Mouse (Mus musculus): Measurements from ENCODE around the gene Adra1d. TPM values are rescaled to one million over a fixed set of nuclear protein-coding genes. Genes with fewer than 3 reads are reported as not detected.

The Adra1d gene
- polyA plus RNA-seq, 1 experiment from 2014 or later, result not detected

DNA sequence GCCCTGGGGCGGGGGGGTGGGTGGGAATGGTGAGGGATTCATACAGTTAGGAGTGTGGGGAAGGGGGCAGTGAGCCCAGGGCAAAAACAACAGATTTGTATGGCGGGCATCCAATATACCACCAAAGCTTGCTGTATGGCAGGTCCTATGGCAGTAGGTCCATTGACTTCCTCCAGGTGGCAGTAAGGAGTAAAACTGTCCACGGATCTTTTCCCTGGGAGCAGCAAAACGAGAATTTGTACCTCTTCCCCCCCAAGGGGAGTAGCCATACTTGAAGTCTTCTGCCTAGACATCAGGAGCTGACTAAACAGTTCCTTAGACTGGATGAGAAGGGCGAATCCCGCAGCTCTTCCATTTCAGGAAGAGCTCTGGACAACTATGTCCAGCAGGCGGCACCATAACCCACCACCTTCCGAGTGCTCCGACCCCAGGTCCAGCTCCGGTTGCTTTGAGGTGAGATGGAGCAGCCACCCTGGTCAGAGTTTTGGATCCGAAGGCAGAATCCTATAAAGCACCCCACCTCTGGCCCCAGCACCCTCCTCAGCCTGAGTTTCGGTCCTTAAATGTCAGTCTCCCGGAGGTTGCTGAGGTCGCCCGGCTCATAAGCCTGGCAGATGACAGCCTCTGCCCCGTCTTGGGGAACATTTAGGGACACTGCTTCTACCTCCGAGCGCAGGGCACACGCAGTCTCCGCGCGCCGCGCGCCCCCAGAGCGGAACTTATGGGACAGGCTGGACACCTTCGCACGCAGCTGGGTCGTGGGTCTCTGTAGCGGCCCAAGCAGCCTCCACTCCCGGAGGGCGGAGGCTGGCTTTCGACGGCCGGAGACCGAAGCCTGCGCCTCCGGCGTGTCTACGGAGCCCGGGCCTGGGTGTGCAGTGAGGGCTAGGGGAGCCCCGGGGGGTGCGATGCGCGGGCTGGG, 16.4 kb downstream of the Adra1d start:
- H3K27me3 ChIP-seq (ENCODE audit: control insufficient read depth, insufficient read depth, low read depth, low read length), result peaks cover 27% of the 10 kb centered on the region
- peak overlapping the region; percentile 86 for H3K4me2 ChIP-seq (ENCODE audit: low read length)
- H3K9ac ChIP-seq (ENCODE audit: low read depth, low read length), result peak overlapping the region; percentile 61
- 2% methylated on average over 45 of the region's 45 CpGs for WGBS
- no peak overlapping the region for H3K27ac ChIP-seq (ENCODE audit: low read length)
- H3K9me3 ChIP-seq (replicated peaks; ENCODE audit: control insufficient read depth, low read length, poor library complexity, severe bottlenecking), result no peaks in the 10 kb centered on the region
- peak overlapping the region; percentile 47 for H3K4me3 ChIP-seq (ENCODE audit: low read depth, low read length)
- ATAC-seq, result peak; percentile 53
- no peaks in the 10 kb centered on the region for H3K36me3 ChIP-seq (ENCODE audit: control insufficient read depth, insufficient read depth, low read length)
- H3K4me1 ChIP-seq (ENCODE audit: control insufficient read depth, insufficient read depth, low read length), result peaks cover 10% of the 10 kb centered on the region; the same call in 1 of the 2 replicates

DNA sequence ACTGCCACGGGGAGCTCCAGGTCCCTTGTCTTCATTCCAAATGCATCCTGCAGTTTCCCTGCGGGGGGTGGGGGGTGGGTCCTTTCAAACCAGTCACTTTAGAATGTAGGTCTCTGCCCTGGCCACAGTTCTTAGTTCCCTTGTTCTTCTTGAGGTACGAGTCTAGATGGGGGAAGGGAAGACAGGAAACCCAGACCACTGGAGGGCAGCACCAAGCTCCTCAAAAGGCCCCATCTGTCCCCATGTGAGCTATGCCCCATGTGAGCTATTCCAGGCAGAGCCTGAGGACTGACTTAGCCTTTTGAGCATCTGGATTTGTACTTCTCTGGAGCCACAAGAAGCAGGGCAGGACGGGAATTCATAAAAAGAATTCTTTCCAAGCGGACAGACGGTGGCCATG, 19.6 kb downstream of the Adra1d start:
- no peaks in the 10 kb centered on the region for H3K36me3 ChIP-seq (ENCODE audit: control insufficient read depth, insufficient read depth, low read length)
- ATAC-seq, result no peak
- no peak overlapping the region for H3K9ac ChIP-seq (ENCODE audit: low read depth, low read length)
- H3K9me3 ChIP-seq (replicated peaks; ENCODE audit: control insufficient read depth, low read length, poor library complexity, severe bottlenecking), result no peaks in the 10 kb centered on the region
- H3K4me2 ChIP-seq (ENCODE audit: low read length), result no peak overlapping the region
- H3K27me3 ChIP-seq (ENCODE audit: control insufficient read depth, insufficient read depth, low read depth, low read length), result peaks cover 18% of the 10 kb centered on the region
- H3K4me1 ChIP-seq (ENCODE audit: control insufficient read depth, insufficient read depth, low read length), result peaks cover 10% of the 10 kb centered on the region; the same call in 1 of the 2 replicates
- H3K4me3 ChIP-seq (ENCODE audit: low read depth, low read length), result no peak overlapping the region
- no peak overlapping the region for H3K27ac ChIP-seq (ENCODE audit: low read length)
- WGBS, result 26% methylated on average over 6 of the region's 6 CpGs

DNA sequence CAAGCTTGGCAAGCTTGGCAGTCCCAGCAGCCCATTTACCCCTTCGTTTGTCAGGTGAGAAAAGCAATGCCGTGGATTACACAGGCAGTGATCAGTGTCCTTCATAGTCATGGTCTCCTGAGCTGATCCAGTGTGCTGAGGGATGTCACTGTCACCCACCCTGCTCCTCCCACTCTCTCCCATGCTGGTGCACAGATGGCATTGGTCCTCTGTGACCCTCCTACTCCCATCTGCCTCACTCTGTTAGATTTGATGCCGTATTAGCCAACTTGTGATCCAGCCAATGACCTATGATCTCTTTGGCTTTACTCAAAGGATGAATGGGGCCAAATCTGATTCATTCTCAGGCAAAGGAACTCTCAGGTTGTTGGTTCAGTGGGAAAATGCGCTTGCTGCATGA, 20.4 kb downstream of the Adra1d start:
- Histone ChIP-seq H3K9ac (ENCODE audit: low read depth, low read length) (no peak overlapping the region), H3K27ac (ENCODE audit: low read length) (no peak overlapping the region), H3K27me3 (ENCODE audit: control insufficient read depth, insufficient read depth, low read depth, low read length) (peaks cover 12% of the 10 kb centered on the region), H3K36me3 (ENCODE audit: control insufficient read depth, insufficient read depth, low read length) (no peaks in the 10 kb centered on the region), H3K9me3 (replicated peaks; ENCODE audit: control insufficient read depth, low read length, poor library complexity, severe bottlenecking) (no peaks in the 10 kb centered on the region), H3K4me3 (ENCODE audit: low read depth, low read length) (no peak overlapping the region), H3K4me1 (ENCODE audit: control insufficient read depth, insufficient read depth, low read length) (peaks cover 7% of the 10 kb centered on the region; the same call in 1 of the 2 replicates), H3K4me2 (ENCODE audit: low read length) (no peak overlapping the region)
- 69% methylated on average over 4 of the region's 4 CpGs for WGBS
- ATAC-seq, result no peak

DNA sequence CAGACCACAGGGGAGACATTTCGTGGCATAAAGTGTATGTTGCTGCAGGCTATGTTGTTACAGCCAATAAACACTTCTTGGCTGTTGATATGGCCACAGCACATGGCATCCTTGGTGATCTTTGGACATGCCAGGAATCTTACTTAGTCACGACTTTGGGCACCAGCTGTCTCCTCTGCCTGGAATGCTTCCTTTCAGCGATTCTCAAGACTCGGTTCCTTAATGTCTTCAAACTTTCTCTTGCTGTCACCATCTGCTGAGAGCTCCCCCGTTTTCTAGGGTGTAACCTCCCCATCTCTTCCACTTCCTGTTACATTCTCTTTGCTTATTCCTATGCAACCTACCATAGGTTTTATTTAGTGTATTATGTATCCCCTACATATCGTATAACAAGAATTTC, 22.3 kb downstream of the Adra1d start:
- Histone ChIP-seq H3K4me2 (ENCODE audit: low read length) (no peak overlapping the region), H3K27me3 (ENCODE audit: control insufficient read depth, insufficient read depth, low read depth, low read length) (no peaks in the 10 kb centered on the region), H3K36me3 (ENCODE audit: control insufficient read depth, insufficient read depth, low read length) (no peaks in the 10 kb centered on the region), H3K9me3 (replicated peaks; ENCODE audit: control insufficient read depth, low read length, poor library complexity, severe bottlenecking) (no peaks in the 10 kb centered on the region), H3K9ac (ENCODE audit: low read depth, low read length) (no peak overlapping the region), H3K27ac (ENCODE audit: low read length) (no peak overlapping the region), H3K4me3 (ENCODE audit: low read depth, low read length) (no peak overlapping the region), H3K4me1 (ENCODE audit: control insufficient read depth, insufficient read depth, low read length) (no peaks in the 10 kb centered on the region)
- WGBS, result 87% methylated on average over 6 of the region's 6 CpGs
- no peak for ATAC-seq

DNA sequence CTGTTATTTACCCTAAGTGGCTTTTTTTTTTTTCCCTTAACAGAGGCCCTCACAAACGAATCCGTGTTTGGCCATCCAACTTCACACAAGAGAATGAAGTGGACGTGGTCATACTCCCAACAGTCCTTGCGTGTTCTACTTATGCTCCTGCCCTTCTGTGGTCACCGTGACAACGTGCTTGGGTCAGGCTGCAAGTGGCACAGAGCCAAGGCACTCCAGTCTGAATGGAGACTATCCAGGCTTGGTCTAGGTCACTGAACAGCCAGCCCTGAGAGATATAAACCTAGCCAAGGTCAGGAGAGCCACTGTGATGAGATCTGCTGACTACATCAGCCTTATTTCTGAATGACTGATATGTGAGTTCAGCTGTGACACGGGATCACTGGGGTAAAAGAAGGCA, 23.7 kb downstream of the Adra1d start:
- Histone ChIP-seq H3K4me2 (ENCODE audit: low read length) (no peak overlapping the region), H3K9me3 (replicated peaks; ENCODE audit: control insufficient read depth, low read length, poor library complexity, severe bottlenecking) (no peaks in the 10 kb centered on the region), H3K27me3 (ENCODE audit: control insufficient read depth, insufficient read depth, low read depth, low read length) (no peaks in the 10 kb centered on the region), H3K4me3 (ENCODE audit: low read depth, low read length) (no peak overlapping the region), H3K9ac (ENCODE audit: low read depth, low read length) (no peak overlapping the region), H3K36me3 (ENCODE audit: control insufficient read depth, insufficient read depth, low read length) (no peaks in the 10 kb centered on the region), H3K27ac (ENCODE audit: low read length) (no peak overlapping the region), H3K4me1 (ENCODE audit: control insufficient read depth, insufficient read depth, low read length) (no peaks in the 10 kb centered on the region)
- ATAC-seq, result no peak
- 61% methylated on average over 7 of the region's 7 CpGs for WGBS

DNA sequence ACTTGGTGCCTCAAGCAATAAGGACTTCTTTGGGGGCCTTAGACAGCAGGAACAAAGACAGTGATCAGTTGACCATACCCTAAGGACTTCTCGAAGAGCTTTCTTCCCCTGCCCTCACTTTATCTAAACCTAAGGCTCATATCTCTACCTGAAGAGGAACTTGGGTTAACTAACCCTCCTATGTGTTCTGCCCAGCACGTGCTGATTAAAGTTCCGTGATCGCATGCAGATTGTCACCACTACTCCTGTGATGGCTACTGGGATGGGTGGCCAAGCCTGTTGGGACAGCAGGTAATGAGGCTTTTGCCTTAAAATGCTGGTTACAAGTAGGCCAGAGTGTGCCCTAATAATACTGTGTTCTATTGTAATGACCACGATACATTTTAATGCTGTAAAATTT, 26.9 kb downstream of the Adra1d start:
- Histone ChIP-seq H3K36me3 (ENCODE audit: control insufficient read depth, insufficient read depth, low read length) (no peaks in the 10 kb centered on the region), H3K4me2 (ENCODE audit: low read length) (no peak overlapping the region), H3K27me3 (ENCODE audit: control insufficient read depth, insufficient read depth, low read depth, low read length) (no peaks in the 10 kb centered on the region), H3K4me1 (ENCODE audit: control insufficient read depth, insufficient read depth, low read length) (no peaks in the 10 kb centered on the region), H3K9ac (ENCODE audit: low read depth, low read length) (no peak overlapping the region), H3K27ac (ENCODE audit: low read length) (no peak overlapping the region), H3K4me3 (ENCODE audit: low read depth, low read length) (no peak overlapping the region), H3K9me3 (replicated peaks; ENCODE audit: control insufficient read depth, low read length, poor library complexity, severe bottlenecking) (no peaks in the 10 kb centered on the region)
- ATAC-seq, result no peak
- WGBS, result 94% methylated on average over 5 of the region's 5 CpGs

DNA sequence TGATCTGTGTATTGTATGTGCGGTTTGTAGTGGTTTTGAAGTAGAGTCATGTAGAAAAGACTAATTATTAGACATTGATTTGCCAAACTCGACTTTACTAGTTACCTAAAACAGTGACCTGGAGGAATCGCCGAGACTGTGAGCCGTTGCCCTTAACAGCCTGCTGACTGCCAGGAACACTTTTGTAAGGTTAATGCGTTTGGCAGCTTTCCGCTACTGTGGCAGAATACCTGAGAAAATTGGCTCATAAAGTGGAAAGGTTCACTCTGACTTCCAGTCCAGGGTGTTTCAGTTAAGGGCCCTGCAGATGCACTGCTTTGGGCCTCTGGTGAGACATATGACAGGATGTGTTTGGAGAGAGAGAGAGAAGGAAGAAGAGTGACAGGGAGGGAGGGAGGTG, 30.8 kb downstream of the Adra1d start:
- Histone ChIP-seq H3K27ac (ENCODE audit: low read length) (no peak overlapping the region), H3K4me3 (ENCODE audit: low read depth, low read length) (no peak overlapping the region), H3K4me2 (ENCODE audit: low read length) (no peak overlapping the region), H3K9me3 (replicated peaks; ENCODE audit: control insufficient read depth, low read length, poor library complexity, severe bottlenecking) (no peaks in the 10 kb centered on the region), H3K9ac (ENCODE audit: low read depth, low read length) (no peak overlapping the region), H3K27me3 (ENCODE audit: control insufficient read depth, insufficient read depth, low read depth, low read length) (no peaks in the 10 kb centered on the region), H3K36me3 (ENCODE audit: control insufficient read depth, insufficient read depth, low read length) (no peaks in the 10 kb centered on the region; the same call in 1 of the 2 replicates), H3K4me1 (ENCODE audit: control insufficient read depth, insufficient read depth, low read length) (no peaks in the 10 kb centered on the region)
- WGBS, result 90% methylated on average over 7 of the region's 7 CpGs
- no peak for ATAC-seq

DNA sequence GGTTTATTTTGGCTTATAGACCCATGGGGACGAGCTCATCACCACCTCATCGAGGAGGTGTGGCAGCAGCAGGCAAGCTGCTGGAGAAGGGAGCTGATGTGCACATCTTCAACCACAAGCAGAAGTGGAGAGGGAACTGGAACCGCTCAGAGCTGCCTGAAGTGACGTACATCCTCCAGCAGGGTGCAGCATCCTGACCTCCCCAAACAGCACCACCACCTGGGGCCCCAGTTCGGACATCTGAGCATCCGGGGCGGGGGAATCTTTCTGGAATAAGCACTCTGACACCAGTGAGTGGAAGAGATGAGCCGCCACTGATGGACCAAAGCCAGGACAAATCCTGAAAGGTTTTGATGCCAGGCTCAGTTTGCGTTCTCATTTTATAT, 31.5 kb downstream of the Adra1d start:
- Histone ChIP-seq H3K4me1 (ENCODE audit: control insufficient read depth, insufficient read depth, low read length) (no peaks in the 10 kb centered on the region), H3K9ac (ENCODE audit: low read depth, low read length) (no peak overlapping the region), H3K27me3 (ENCODE audit: control insufficient read depth, insufficient read depth, low read depth, low read length) (no peaks in the 10 kb centered on the region), H3K9me3 (replicated peaks; ENCODE audit: control insufficient read depth, low read length, poor library complexity, severe bottlenecking) (no peaks in the 10 kb centered on the region), H3K4me3 (ENCODE audit: low read depth, low read length) (no peak overlapping the region), H3K27ac (ENCODE audit: low read length) (no peak overlapping the region), H3K36me3 (ENCODE audit: control insufficient read depth, insufficient read depth, low read length) (no peaks in the 10 kb centered on the region; the same call in 1 of the 2 replicates), H3K4me2 (ENCODE audit: low read length) (no peak overlapping the region)
- no peak for ATAC-seq
- WGBS, result 24% methylated on average over 9 of the region's 9 CpGs

DNA sequence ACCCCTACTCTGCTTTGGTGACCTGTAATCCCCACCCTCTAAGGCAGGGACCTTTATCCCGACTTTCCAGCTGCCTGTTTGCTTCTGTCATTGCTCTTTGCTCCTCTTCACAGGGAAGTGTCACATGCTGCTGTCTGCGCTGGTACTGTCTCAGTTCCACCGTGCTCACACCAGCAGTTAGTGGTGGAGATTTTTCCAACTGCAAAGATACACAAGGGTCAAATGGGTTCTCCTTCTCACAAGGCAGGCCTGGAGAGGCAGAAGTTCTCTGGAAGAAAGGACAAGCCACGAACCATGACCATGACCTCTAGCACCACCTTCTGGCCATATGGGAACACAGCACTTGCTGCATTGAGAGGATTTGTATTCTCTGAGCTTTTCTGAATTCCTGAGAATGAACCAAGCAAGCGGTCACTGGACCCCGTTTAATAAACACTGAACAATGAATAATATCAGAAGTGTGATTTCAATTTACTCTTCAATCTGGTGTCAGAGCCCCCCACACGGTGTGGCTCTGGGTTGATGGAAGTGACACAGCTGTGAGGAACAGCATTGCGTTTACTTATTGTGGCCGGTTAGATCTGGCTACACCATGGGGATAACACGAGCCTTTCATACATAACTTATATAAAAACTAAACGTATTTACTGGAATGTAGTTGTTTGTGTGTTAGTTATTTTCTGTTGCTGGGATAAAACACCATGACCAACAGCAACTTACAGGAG, 32.0 kb downstream of the Adra1d start:
- Histone ChIP-seq H3K9ac (ENCODE audit: low read depth, low read length) (no peak overlapping the region), H3K27ac (ENCODE audit: low read length) (no peak overlapping the region), H3K36me3 (ENCODE audit: control insufficient read depth, insufficient read depth, low read length) (no peaks in the 10 kb centered on the region; the same call in 1 of the 2 replicates), H3K9me3 (replicated peaks; ENCODE audit: control insufficient read depth, low read length, poor library complexity, severe bottlenecking) (no peaks in the 10 kb centered on the region), H3K4me3 (ENCODE audit: low read depth, low read length) (no peak overlapping the region), H3K4me2 (ENCODE audit: low read length) (no peak overlapping the region), H3K4me1 (ENCODE audit: control insufficient read depth, insufficient read depth, low read length) (no peaks in the 10 kb centered on the region), H3K27me3 (ENCODE audit: control insufficient read depth, insufficient read depth, low read depth, low read length) (no peaks in the 10 kb centered on the region)
- 35% methylated on average over 11 of the region's 11 CpGs for WGBS
- peak; percentile 63 for ATAC-seq

All from midbrain, embryonic 16.5 days (tissue).